Mouse (Mus musculus) retina, embryonic 14.5 days (tissue): ENCODE data around the gene Cfc1.

Experiments
- DNase-seq: peaks from one replicate; pipeline ENCODE4 v3.0.0-alpha.2; 2015; ENCODE audit warnings: low spot score

Cfc1 gene

GRCm38 (mm10) chr1:34553690-34554089, 18.2 kb downstream of the Cfc1 start:
- no peak for DNase-seq

- no peak for DNase-seq
Observed at GRCm38 (mm10) chr1:34554275-34554674, 18.8 kb downstream of the Cfc1 start.

GRCm38 (mm10) chr1:34560843-34561242, 25.4 kb downstream of the Cfc1 start, which contains the start of gene Prss40:
TSS of gene Prss40 (minus strand) at chr1:34560943.
- no peak for DNase-seq

- DNase-seq = no peak
Observed at GRCm38 (mm10) chr1:34564383-34565045, 29.1 kb downstream of the Cfc1 start.

DNA sequence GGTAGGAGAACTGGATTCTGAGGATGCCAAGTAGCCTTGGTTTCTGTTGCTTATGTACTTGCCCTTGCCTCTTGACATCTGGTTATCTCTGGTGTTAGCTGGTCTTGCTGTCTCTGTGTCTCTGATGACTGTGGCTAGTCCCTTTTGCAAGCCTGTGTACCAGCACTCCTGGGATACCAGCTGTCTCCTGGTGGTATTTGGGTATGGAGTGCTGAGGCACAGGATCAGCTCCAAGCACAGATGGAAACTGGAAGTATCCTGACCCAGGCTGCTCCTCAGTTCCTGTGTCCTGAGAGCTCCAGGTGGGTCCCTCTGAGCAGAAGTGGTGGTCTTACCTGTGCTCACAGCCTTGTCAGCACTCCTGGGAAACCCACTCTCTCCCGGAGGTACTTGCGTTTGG, 32.7 kb downstream of the Cfc1 start:
- DNase-seq = no peak

GRCm38 (mm10) chr1:34569876-34570275, 34.4 kb downstream of the Cfc1 start:
- no peak for DNase-seq

GRCm38 (mm10) chr1:34571431-34571830, 36.0 kb downstream of the Cfc1 start:
- no peak for DNase-seq

DNA sequence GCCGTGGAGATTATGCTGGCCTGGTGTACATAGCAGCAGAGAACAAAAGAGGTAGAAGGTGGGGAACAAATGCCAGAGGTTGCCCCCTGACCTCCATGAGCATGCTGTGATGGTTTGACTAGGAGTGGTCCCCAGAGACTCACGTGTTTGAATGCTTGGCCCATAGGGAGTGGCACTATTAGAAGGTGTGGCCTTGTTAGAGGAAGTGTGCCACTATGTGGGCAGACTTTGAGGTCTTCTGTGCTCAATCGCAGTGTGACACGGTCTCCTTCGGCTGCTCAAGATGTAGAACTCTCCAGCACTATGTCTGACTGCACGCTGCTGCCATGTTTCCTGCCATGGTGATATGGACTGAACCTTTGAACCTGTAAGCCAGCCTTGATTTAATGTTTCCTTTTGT, 37.8 kb downstream of the Cfc1 start:
- DNase-seq = no peak

DNA sequence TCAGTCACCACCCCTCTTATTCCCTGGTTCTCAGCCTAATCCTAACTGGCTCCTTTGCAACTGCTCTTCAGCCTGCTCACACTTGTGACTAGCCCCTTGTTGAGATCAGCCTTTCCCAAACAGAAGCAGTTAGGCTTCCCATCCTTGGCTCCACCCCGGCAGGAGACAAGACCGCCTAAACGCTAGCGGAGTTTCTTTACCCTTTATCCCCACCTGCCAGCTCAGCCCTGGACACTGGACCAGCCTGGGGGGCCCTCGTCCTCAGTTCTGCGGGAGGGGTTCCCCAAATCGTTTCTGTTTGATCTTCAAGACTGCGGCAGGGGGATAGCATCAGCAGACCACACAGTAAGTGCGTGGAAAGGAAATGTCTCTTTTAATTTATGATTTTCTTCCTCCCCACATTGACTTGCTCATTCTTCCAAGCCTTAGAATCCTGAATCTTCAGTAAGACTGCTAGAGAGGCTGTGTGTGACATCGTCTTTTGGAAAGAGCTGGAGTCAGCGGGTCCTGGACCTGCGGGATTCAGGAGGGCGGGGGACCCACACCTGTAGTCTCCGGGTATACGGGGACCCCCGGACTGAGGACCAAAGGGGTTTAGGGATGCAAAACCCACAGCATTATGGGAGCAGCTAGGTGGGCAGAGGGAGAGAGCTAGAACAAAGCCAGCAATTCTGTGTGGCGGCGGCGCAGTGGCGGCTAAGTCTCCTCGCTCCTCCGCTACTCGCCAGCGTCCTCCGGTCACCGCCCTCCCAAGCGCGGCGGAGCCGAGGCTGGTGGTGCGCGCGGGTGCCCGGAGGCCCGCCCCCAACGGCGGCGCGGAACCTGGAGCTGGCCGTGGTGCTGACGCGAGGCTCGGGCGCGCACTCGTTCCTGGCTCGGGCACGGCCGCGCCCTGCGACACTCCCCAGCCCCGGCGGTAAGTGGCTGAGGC, 43.7 kb downstream of the Cfc1 start, which contains the start of gene Amer3:
Amer3 (plus strand) TSS at position 807 of the 931 bp plus-strand sequence.
- DNase-seq = peak; percentile 81

GRCm38 (mm10) chr1:34579782-34580356, 44.4 kb downstream of the Cfc1 start:
- no peak for DNase-seq

DNA sequence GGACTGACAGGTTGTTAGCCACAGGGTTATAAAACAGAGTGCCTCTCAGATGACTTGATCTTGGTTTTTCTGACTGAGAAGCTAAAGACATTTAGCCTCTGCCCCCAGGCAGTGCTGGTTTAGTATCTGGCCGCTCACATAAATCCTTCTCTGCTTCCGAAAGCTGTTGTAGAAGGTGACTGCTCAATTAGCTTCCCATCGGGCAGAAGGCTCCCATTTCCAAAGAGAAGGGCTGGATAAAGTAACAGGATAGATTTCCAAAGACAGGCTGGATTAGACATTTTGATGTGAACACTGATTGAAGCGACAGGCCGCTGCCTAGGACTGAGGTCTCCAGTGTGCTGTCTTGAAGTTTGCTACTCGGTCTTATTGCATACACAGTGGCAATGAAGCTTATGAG, 46.8 kb downstream of the Cfc1 start:
- no peak for DNase-seq

DNA sequence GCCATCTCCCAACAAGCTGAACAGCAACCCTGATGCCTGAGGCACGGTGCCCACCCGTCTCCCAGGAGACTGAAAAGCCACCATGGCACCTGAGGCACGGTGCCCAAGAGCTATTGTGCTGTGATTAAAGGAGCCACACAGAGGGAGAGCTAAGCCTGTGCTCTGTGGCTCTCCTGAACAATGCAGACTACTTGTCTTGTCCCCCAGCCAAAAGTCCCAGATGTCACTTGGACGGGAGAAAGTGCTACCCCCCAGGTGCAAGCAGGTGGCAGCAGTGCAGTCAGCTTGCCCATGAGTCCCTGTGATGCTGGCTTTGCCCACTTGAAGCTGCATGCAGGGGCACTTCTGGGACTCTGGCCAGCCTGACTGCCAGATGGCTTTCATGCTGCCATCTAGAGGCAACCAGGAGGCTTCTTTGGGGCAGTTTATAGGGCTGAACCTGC, 48.4 kb downstream of the Cfc1 start:
- peak; percentile 41 for DNase-seq

- DNase-seq = no peak
Observed at GRCm38 (mm10) chr1:34584736-34585135, 49.3 kb downstream of the Cfc1 start.

DNA sequence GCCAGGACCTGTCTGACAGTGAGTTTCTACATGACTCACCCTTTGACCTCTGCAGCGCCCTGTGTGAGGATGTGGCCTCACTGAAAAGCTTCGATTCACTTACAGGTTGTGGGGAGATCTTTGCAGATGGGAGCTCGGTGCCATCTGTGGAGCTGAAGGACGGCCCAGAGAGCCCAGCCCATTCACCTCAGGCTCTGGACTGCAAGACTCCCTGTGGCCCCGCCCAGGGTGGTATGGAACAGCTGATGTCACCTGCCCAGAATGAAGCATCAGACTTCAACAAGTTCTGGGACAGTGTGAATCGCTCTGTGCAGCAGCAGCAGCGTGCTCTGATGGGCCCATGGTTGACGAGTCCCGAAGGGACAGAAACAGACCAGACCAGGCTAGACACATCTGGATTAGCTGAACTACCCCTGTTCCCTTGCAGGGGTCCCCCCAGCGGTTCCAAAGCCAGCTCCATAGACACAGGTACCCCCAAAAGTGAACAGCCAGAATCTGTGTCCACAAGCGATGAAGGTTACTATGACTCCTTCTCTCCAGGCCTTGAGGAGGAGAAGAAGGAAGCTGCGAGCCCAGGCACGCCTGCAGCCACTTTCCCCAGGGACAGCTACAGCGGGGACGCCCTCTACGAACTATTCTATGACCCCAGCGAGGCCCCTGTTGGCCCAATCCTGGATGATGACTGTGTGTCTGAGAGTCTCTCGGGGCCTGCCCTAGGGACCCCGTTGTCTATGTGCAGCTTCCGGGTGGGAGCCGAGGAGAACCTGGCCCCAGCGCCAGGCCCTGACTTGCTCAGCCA, 52.0 kb downstream of the Cfc1 start:
- DNase-seq = no peak
